Mouse (Mus musculus) lung, postnatal 10 days (tissue): Measurements from ENCODE around the gene Cxcl10.
"Not testable (repeated sequence)": the region's sequence is repeated elsewhere in the genome, so short reads cannot be mapped to it uniquely, and the experiment has no call there.

ENCODE experiments used
- DNase-seq: peaks from one replicate; pipeline ENCODE4 v3.0.0; 2021

Gene Cxcl10

GRCm38 (mm10) chr5:92368392-92368791 is 19.7 kb upstream of the Cxcl10 start:
- peak; percentile 23 for DNase-seq

DNA sequence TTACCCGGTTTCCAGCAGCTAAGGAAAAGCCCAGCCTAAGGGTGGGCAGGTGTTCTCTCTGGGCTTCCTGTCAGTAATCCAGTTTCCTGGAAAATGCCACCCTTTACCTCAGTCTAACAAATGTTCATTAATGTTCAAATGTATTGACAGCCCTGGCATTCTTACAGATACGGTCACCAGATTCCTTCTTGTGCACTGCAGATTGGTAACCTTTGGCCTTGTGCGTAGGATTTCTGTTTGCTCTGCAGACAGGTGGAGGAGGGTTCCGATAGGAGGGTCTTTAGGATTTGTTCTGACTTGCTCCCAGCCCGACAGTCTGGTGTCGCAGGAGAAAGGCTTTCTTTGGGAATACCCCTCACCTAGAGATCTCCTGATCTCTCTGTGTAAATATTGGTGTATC is 17.9 kb upstream of the Cxcl10 start:
- DNase-seq: no peak

DNA sequence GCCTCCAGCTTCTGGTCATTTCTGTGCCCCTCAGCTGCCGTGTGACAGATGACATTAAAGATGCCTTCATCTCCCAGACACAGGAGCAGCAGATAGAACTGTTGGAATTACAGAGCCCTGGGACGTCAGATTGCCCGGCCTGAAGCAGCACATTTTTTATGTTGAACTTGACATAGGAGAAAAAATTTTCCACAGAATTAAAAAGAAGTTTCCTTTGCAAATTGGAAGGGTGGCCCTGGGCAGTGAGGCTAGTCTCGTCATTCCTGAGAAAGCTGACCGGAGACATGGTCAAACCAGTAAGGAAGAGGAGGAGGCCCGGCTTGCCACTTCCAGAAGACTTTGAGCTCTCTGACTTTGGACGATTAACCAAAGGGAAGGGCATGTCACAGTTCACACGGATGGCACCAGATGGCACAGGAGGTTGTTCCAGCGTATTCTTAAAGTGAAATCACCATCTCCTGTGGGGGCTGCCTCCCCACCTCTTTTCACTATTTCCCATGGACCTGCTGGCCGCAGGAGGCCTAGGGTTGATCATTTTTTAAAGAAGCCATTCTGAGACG is 16.5 kb upstream of the Cxcl10 start:
- no peak for DNase-seq

DNA sequence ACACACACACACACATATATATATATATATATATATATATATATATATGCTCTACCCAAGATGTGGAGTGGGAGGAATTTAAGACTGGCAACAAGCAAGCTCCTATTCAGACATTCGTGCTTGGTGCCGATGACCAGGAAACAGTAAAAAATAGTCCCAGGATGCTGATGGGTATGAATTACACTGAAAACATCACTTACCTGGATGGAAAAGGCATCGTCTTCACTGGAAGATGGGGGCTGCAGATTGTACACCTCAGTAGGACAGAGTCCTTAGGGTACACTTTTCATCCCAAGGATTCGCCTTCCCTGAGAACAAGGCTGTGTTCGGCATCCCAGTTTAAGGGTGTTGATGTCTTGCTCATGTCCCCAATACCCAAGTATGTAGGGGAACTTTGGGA is 15.3 kb upstream of the Cxcl10 start:
- DNase-seq: no peak

DNA sequence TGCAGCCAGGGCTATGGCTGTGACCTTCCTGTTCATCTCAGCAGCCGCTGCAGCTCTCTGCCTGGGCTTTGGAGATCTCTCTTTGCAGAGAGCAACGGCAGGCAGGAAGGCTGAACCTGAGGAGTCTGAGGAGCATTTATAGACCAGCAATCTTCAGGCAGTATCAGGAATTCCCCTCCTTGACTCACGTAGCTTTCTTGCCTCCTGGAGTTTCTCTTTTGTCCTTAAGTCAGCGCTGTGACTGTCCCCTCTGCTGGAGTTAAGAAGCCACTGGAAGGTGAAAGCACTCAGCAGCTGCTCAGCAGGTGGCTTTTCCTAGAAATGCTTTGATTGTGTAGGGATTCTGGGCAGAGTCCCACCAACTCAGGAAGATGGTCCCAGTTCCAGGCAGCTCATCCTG is 14.5 kb upstream of the Cxcl10 start:
- no peak for DNase-seq

DNA sequence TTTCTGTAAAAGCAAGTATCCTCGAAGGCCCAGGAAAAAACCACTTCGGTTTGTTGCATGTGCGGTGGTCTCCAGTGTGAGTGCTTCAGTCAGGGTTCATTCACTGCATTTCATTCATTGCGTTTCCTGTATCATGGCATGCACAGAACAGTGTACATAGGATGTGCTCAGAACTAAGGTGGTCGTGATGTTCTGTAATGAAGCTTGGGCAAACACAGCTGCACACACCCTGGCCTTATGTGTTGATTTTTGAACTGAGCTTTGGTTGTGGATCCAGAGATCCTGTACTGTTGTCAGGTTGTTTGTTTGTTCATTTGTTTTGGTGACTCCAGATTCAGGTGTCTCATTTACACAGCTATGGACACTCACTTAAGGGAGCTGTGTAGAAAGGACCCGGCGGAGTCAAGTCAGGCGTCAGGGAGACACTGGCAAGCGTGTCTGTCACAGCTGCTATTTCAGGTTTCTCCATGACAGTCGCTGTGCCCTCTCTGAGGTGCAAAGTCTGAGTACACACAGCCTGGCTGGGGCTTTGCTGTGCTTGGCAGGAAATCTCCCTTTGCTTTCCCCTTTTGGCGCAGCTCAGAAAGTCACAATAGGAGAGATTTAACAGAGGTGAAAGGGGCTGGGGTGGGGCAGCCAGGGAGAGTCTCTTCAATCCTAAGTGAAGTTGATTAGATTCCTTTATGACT is 10.2 kb upstream of the Cxcl10 start:
- no peak for DNase-seq

GRCm38 (mm10) chr5:92358033-92358432 is 9.3 kb upstream of the Cxcl10 start:
- peak; percentile 26 for DNase-seq

DNA sequence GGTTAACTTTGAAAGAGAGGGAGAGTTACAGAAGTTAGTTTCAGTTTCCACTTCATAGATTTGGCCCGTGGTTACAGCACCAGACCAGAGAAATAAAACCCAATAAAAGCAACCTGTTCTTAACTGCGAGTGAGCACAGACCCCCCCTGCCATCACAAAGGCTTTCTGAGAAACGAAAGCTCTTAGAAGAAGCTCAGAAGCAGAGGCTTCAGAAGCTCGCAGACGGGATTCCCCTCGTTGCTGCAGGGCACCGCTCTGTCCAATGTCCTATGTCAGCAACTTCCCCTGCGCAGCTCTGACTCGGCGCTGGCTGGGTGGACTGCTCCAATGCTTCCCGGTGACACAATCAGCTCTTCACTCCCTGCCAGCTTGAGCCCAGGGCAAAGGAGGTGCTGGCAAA is 4.8 kb upstream of the Cxcl10 start:
- DNase-seq: peak; percentile 44

DNA sequence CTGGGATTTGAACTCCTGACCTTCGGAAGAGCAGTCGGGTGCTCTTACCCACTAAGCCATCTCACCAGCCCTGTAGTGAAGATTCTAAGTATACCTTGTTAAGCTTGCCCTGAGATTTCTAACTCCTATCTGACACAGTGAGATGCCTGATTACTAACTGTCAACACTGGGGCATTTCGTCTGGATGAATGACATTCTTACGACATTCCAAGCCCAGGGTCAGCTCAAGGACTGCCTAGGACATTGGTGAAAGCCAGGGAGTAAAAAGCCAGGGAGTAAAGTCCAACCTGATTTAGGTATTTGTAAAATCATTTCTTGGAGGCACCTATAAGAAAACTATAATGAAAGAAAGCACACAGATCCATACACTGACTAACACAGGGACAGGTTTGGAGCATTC is 4.0 kb upstream of the Cxcl10 start:
- DNase-seq: not testable (repeated sequence)

DNA sequence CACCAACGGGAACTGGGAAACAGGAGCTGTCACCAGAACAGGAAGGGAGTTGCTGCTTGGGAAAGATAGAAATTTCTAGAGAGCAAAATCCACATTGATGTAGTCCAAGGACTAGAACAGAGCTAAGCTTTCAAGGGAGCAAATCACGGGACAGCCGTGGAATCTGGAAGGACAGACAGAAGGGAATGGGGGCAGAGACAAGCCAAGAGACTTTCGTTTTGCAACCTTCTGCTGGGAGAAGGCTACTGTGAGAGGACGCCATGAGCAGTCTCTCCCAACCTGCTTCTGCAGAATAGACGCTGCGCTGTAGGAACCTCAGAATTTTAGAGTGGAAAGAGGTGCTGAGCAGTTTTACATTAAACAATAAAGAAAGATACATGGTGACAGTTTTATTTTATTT is 1.0 kb upstream of the Cxcl10 start:
- DNase-seq: no peak

DNA sequence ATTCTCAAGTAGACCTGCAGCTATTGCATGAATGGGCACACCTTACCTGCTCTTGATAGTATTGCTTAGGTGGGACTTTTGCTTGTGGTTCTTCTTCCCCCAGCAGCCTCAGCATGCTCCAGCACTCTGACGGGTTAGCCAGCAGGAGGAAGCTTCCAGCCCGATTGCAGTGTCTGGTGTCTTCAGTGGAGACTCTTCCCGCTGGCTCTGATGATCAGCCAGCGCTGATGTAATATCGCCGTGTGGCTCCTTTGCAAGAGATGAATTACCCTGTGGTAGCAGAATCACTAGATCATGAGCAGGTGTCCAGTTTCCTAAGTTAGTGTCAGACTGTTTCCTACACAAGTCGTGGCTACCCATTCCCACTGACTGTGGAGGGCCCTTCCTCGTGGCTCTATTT is 3.7 kb downstream of the Cxcl10 start:
- no peak for DNase-seq

- no peak for DNase-seq
Observed at GRCm38 (mm10) chr5:92340606-92341005, 8.1 kb downstream of the Cxcl10 start.

DNA sequence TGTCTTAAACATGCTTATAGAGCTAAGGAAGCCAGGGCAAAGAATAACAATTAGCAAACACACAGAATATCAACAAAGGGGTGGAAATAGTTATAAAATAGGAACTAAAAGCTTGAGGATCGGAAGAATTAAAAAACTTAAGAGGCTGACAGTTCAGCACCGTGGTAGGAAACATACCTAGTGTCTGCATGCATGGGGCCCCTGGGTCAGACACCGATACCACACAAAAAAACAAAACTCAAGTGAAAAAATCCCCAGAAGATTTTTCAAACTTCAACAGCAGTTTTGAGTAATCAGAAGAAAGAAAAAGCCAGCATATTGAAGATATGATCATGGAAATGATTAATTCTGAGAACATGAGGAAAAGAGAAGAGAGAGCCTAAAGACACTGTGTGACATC is 11.9 kb downstream of the Cxcl10 start:
- DNase-seq: no peak

DNA sequence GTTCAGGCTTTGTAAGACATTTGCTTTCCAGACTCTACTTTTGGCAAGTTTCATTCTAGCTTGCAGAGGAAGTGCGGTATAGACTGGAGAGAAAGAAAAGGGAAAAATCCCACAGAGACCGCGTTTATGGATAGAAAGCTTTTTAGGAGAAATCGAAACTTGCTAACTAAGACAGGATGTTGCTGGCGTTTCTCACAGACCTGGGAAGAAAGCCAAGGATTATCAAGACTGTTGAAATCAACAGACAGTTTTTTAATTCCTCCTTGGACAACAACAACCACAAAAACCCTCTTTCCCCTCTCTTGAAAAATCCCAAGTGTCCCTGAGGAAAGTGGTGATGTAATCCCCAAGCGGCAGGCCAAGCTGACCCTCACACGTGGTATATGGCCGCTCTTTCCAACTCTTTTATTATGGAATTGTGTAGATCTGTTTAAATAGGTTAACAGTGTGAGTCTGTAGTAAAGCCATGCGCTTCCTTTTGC is 16.3 kb downstream of the Cxcl10 start:
- DNase-seq: peak; percentile 67

DNA sequence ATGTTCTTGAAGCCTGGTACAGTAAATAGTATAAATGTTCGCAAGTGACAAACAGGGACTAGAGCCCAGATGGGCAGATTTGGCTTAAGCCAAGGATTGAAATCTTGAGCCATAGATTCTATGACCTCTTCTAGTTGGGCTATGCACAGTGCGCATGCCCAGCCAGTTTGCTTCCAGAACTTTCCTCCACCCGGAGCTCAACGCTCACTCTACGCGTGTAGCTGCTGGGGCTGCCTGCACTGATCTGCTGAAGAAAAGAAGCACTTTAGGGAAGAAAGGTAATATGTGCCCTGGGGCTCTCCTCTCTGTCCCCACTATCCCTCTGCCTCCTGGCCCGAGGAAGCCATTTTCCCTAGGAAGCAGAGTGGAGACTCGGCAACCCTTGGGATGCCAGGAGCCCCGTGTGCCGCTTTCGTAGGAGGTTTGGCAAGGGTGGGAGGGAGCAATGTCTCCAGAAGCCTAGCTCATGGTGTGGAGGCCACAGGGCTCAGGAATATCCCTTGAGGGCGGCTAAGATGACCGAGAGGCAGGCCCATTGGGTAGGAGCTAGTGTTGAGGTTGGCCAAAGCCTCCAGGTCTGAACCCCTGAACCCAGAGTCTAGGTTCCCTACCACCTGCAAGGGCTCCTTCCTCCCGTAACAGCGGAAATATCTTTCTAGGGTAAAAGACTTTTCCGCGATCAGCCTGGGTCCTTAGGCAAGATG is 16.9 kb downstream of the Cxcl10 start, which contains the start of gene Art3:
TSS of gene Art3 (plus strand) at position 193 of the 704 bp plus-strand sequence.
- DNase-seq: no peak

GRCm38 (mm10) chr5:92331122-92331521 is 17.6 kb downstream of the Cxcl10 start:
- DNase-seq: no peak

GRCm38 (mm10) chr5:92327929-92328328 is 20.8 kb downstream of the Cxcl10 start, which contains the start of gene Cxcl9:
Gene Cxcl9, minus strand, starts transcription at chr5:92328079.
- no peak for DNase-seq

DNA sequence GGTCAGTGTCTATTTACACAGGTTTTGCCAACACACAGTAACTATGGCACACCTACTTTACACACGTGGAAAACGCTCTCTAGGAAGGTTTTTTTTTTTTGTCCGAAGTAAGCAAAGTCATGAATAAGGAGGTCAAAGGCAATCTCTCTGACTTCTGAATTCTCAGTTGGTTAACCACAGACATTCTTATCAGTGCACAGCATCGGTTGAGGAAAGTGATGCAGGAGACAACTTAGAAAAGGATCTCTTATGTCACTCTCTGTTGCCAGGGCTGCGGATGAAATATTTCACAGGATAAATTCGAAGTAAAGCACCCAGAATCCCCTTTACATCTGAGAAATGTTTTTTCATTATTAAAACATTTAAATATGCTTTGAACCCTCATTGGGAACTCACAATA is 21.3 kb downstream of the Cxcl10 start:
- no peak for DNase-seq

- peak; percentile 81 for DNase-seq
Observed at GRCm38 (mm10) chr5:92323264-92323663, 25.4 kb downstream of the Cxcl10 start.

DNA sequence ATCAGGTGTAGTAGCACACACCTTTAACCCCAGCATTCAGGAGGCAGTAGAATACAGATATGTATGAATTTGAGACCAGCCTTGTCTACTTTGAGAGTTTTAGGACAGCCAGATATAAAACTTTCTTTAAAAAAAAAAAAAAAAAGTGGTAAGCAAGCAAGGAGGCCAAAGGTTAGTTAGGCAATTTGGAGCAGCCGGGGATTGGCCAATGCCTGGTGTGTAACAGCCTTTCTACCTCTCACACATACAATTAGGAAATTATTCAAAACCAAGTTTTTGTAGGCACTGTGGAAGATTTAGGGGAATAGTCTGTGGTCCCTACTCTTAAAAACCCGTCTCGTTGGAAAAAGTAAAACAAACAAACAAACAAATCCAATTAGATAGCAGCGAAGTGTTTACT is 26.1 kb downstream of the Cxcl10 start:
- DNase-seq: peak; percentile 29

DNA sequence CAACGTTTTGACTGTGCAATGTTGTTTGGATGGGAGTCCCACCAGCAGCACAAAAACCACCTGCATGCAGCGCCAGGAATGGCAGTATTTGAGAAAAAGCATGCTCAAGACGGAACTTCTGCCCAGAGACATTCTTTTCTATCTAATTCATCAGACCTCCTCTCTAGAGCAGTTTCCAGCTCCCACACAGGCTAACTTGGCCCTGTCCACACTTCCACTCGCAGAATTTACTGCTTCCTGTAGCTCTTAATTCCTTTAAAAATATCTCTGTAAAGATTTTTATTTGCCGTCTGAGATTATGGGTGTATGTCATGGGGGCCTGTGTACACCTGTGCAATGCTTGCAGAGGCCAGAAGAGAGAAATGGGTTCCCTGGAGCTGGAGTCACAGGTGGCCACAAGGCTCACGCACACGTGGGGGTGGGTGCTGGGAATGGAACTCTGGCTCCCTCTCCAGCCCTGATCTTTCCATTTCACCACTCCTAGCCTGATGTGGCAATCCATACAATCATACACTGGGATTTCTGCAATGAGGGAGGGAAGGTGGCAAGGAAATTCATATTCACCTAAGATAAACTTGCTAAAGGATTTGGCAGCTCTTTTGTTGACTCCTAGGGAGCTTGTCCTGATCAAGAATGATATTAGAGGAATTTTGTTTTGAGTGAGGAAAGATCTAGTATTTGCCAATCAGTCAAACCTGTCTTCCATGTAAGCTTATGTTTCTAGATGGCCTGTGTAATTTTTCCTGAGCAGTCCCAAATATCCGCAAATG is 26.9 kb downstream of the Cxcl10 start:
- DNase-seq: no peak

DNA sequence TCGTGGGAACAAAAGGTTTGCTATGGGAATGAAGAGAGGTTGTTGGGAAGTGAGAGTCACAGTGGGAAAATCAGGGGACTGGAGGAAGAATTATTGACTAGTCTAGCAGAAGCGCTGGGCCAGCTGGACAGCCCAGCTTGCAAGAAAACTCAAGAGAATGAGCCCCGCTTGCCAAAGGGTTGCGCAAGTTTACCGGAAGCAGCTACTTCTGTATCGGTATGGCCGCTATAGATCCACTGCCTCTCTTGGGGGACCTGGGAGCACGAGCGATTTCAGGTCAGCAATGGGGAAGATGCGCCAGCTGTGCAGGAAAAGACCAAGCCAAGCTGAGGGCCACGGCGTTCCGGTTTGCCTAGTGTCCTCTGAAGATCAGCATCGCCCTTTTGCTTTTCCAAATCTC is 30.1 kb downstream of the Cxcl10 start:
- no peak for DNase-seq

GRCm38 (mm10) chr5:92318119-92318518 is 30.6 kb downstream of the Cxcl10 start:
- DNase-seq: no peak
